Mouse (Mus musculus): Measurements from ENCODE around the gene Hs2st1. TPM values are rescaled to one million over a fixed set of nuclear protein-coding genes. Genes with fewer than 3 reads are reported as not detected.
A peak's percentile ranks its signal among the peaks of the same experiment; 100 is the strongest.

The Hs2st1 gene
- polyA plus RNA-seq (2015; fragmentation: Nextera tagmentation; extraction: Ambion mirVana) = 6.2 and 6.4 TPM in 2 replicates

- Histone ChIP-seq H3K27me3 (replicated peaks; ENCODE audit: control insufficient read depth, insufficient read depth, low read length) (no peaks in the 10 kb centered on the region), H3K4me1 (ENCODE audit: control insufficient read depth, insufficient read depth, low read length) (peaks cover 27% of the 10 kb centered on the region), H3K9me3 (ENCODE audit: control insufficient read depth, low read length) (no peaks in the 10 kb centered on the region), H3K4me2 (ENCODE audit: low read depth, low read length) (peak within 1 kb of the TSS; percentile 98), H3K36me3 (ENCODE audit: control insufficient read depth, insufficient read depth, low read length) (0 out of 2 replicates have a peak, but pooled peaks cover 5% of the 10 kb centered on the region), H3K4me3 (ENCODE audit: low read length) (peak within 1 kb of the TSS; percentile 96), H3K9ac (ENCODE audit: low read depth, low read length) (peak within 1 kb of the TSS; percentile 95), H3K27ac (ENCODE audit: low read length) (peak within 1 kb of the TSS; percentile 90)
- peak; percentile 98 for ATAC-seq
- under 1% methylated on average over 44 of the region's 69 CpGs for WGBS
These were observed at the start of gene Hs2st1, which contains the start of gene Selenof for GRCm38 (mm10) chr3:144570047-144570815. TSS of gene Hs2st1 (minus strand) at chr3:144570181. TSS of gene Selenof (plus strand) at chr3:144570304.

DNA sequence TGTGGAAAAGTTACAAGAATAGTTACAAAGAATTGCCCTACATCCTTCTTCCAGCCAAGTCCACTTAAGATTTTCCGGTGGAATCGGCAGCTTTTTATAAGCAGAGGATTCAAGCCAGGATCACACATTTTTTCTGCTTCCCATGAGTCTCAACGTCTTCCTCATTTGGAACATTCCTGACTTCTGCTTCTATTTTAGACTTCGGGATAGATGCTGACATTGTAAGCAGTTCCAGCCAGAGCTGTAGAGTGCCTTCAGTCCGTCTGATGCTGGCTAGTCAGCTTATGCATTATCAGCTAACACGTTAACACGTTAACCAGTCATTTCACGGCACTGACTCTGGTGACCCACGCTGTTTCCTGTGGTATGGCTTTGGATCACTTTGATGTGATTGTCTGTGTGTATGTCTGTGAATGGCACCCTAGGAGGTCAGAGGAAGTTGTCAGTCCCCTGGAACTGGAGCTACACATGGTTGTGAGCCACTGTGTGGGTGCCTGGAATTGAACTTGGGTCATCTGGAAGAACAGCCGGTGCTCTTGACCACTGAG is 47.7 kb upstream of the Hs2st1 start:
- Histone ChIP-seq H3K36me3 (ENCODE audit: control insufficient read depth, insufficient read depth, low read length) (no peaks in the 10 kb centered on the region), H3K9ac (ENCODE audit: low read depth, low read length) (no peak overlapping the region), H3K9me3 (ENCODE audit: control insufficient read depth, low read length) (no peaks in the 10 kb centered on the region; the same call in 1 of the 2 replicates), H3K27me3 (replicated peaks; ENCODE audit: control insufficient read depth, insufficient read depth, low read length) (no peaks in the 10 kb centered on the region), H3K4me1 (ENCODE audit: control insufficient read depth, insufficient read depth, low read length) (peaks cover 12% of the 10 kb centered on the region), H3K27ac (ENCODE audit: low read length) (peak overlapping the region; percentile 50), H3K4me2 (ENCODE audit: low read depth, low read length) (0 out of 2 replicates have a peak overlapping the region, but pooled peaks have one; percentile 7), H3K4me3 (ENCODE audit: low read length) (no peak overlapping the region)
- ATAC-seq = 0 out of 2 replicates have a peak, but pooled peaks have one; percentile 21
- 73% methylated on average over 10 of the region's 10 CpGs for WGBS

- peaks cover 18% of the 10 kb centered on the region for H3K4me1 ChIP-seq (ENCODE audit: control insufficient read depth, insufficient read depth, low read length)
- WGBS = 60% methylated on average over 8 of the region's 8 CpGs
- H3K27me3 ChIP-seq (replicated peaks; ENCODE audit: control insufficient read depth, insufficient read depth, low read length) = no peaks in the 10 kb centered on the region
- peak; percentile 84 for ATAC-seq
- 0 out of 2 replicates have a peak overlapping the region, but pooled peaks have one; percentile 7 for H3K4me2 ChIP-seq (ENCODE audit: low read depth, low read length)
- no peak overlapping the region for H3K9ac ChIP-seq (ENCODE audit: low read depth, low read length)
- 0 out of 2 replicates have a peak overlapping the region, but pooled peaks have one; percentile 5 for H3K27ac ChIP-seq (ENCODE audit: low read length)
- H3K9me3 ChIP-seq (ENCODE audit: control insufficient read depth, low read length) = no peaks in the 10 kb centered on the region; the same call in 1 of the 2 replicates
- no peak overlapping the region for H3K4me3 ChIP-seq (ENCODE audit: low read length)
- no peaks in the 10 kb centered on the region for H3K36me3 ChIP-seq (ENCODE audit: control insufficient read depth, insufficient read depth, low read length)
These were observed 46.9 kb upstream of the Hs2st1 start for GRCm38 (mm10) chr3:144616654-144617425.

- Histone ChIP-seq H3K36me3 (ENCODE audit: control insufficient read depth, insufficient read depth, low read length) (no peaks in the 10 kb centered on the region), H3K4me3 (ENCODE audit: low read length) (no peak overlapping the region), H3K4me2 (ENCODE audit: low read depth, low read length) (no peak overlapping the region), H3K4me1 (ENCODE audit: control insufficient read depth, insufficient read depth, low read length) (peaks cover 28% of the 10 kb centered on the region), H3K27ac (ENCODE audit: low read length) (no peak overlapping the region), H3K9me3 (ENCODE audit: control insufficient read depth, low read length) (no peaks in the 10 kb centered on the region; the same call in 1 of the 2 replicates), H3K27me3 (replicated peaks; ENCODE audit: control insufficient read depth, insufficient read depth, low read length) (no peaks in the 10 kb centered on the region), H3K9ac (ENCODE audit: low read depth, low read length) (no peak overlapping the region)
- WGBS = 52% methylated on average over 9 of the region's 9 CpGs
- ATAC-seq = no peak
These were observed 45.5 kb upstream of the Hs2st1 start for GRCm38 (mm10) chr3:144615459-144615858.

GRCm38 (mm10) chr3:144614698-144615097 is 44.7 kb upstream of the Hs2st1 start:
- Histone ChIP-seq H3K4me2 (ENCODE audit: low read depth, low read length) (no peak overlapping the region), H3K27ac (ENCODE audit: low read length) (no peak overlapping the region), H3K9me3 (ENCODE audit: control insufficient read depth, low read length) (no peaks in the 10 kb centered on the region; the same call in 1 of the 2 replicates), H3K4me1 (ENCODE audit: control insufficient read depth, insufficient read depth, low read length) (peaks cover 28% of the 10 kb centered on the region), H3K4me3 (ENCODE audit: low read length) (no peak overlapping the region), H3K27me3 (replicated peaks; ENCODE audit: control insufficient read depth, insufficient read depth, low read length) (no peaks in the 10 kb centered on the region), H3K36me3 (ENCODE audit: control insufficient read depth, insufficient read depth, low read length) (no peaks in the 10 kb centered on the region), H3K9ac (ENCODE audit: low read depth, low read length) (no peak overlapping the region)
- WGBS = 51% methylated on average over 10 of the region's 10 CpGs
- ATAC-seq = no peak

DNA sequence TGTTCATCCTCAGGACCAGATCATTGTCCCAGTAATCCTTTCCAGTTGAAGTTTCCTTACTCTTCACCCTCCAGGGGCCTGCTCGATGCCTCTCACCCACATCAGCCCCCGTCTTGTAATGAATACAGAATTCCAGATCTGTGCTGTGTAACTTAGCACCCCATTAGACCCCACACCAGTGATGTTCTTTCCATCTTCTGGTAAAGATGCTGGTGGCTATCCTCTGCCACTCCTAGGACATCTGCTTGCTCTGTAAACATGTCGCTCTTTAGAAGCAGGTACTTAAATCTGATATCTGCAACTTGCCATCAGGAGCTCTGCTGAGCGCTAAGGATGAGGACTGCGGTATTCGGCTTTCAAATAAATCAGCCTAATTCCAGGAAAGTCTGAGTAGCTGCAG is 44.3 kb upstream of the Hs2st1 start:
- Histone ChIP-seq H3K9me3 (ENCODE audit: control insufficient read depth, low read length) (no peaks in the 10 kb centered on the region; the same call in 1 of the 2 replicates), H3K4me1 (ENCODE audit: control insufficient read depth, insufficient read depth, low read length) (peaks cover 28% of the 10 kb centered on the region), H3K9ac (ENCODE audit: low read depth, low read length) (no peak overlapping the region), H3K36me3 (ENCODE audit: control insufficient read depth, insufficient read depth, low read length) (no peaks in the 10 kb centered on the region), H3K4me2 (ENCODE audit: low read depth, low read length) (no peak overlapping the region), H3K4me3 (ENCODE audit: low read length) (no peak overlapping the region), H3K27me3 (replicated peaks; ENCODE audit: control insufficient read depth, insufficient read depth, low read length) (no peaks in the 10 kb centered on the region), H3K27ac (ENCODE audit: low read length) (no peak overlapping the region)
- no peak for ATAC-seq
- WGBS = 56% methylated on average over 6 of the region's 6 CpGs

DNA sequence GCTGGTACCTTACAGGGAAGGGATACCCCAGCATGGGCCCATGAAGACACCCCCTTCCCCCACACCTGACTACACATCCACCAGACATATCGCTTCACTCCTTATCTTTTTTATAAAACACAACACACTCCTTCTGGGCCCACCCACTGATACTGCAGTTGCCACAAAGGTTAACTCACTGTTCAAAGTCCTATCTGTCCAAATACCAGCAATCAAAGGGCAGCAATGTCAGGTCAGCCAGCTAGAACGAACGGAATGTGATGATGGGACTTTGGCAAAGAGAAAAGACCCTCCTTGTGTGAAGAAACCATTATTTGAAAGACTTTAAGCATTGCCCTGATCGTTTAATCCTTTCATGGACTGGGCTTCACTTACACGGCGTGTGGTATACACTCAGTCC is 42.4 kb upstream of the Hs2st1 start:
- Histone ChIP-seq H3K27ac (ENCODE audit: low read length) (no peak overlapping the region), H3K27me3 (replicated peaks; ENCODE audit: control insufficient read depth, insufficient read depth, low read length) (no peaks in the 10 kb centered on the region), H3K4me2 (ENCODE audit: low read depth, low read length) (no peak overlapping the region), H3K4me1 (ENCODE audit: control insufficient read depth, insufficient read depth, low read length) (peaks cover 28% of the 10 kb centered on the region), H3K36me3 (ENCODE audit: control insufficient read depth, insufficient read depth, low read length) (no peaks in the 10 kb centered on the region), H3K9ac (ENCODE audit: low read depth, low read length) (no peak overlapping the region), H3K9me3 (ENCODE audit: control insufficient read depth, low read length) (no peaks in the 10 kb centered on the region), H3K4me3 (ENCODE audit: low read length) (no peak overlapping the region)
- 54% methylated on average over 6 of the region's 6 CpGs for WGBS
- ATAC-seq = peak; percentile 39; the same call in 1 of the 2 replicates

- Histone ChIP-seq H3K27me3 (replicated peaks; ENCODE audit: control insufficient read depth, insufficient read depth, low read length) (no peaks in the 10 kb centered on the region), H3K27ac (ENCODE audit: low read length) (no peak overlapping the region), H3K4me1 (ENCODE audit: control insufficient read depth, insufficient read depth, low read length) (peaks cover 27% of the 10 kb centered on the region), H3K9me3 (ENCODE audit: control insufficient read depth, low read length) (no peaks in the 10 kb centered on the region), H3K36me3 (ENCODE audit: control insufficient read depth, insufficient read depth, low read length) (no peaks in the 10 kb centered on the region), H3K9ac (ENCODE audit: low read depth, low read length) (no peak overlapping the region), H3K4me2 (ENCODE audit: low read depth, low read length) (no peak overlapping the region), H3K4me3 (ENCODE audit: low read length) (no peak overlapping the region)
- ATAC-seq = no peak
- 44% methylated on average over 8 of the region's 8 CpGs for WGBS
These were observed 41.8 kb upstream of the Hs2st1 start for GRCm38 (mm10) chr3:144611626-144612271.
